21 mouse cellular contexts compared by ENCODE assay signal in genomic region chr10:76992456-76992855, GRCm38 (mm10). TPM values are rescaled to one million over a fixed set of nuclear protein-coding genes. Genes with fewer than 3 reads are reported as not detected.
A peak's percentile ranks its signal among the peaks of the same experiment; 100 is the strongest.
DNase-seq lines count a peak whose midpoint lies in the region; ATAC-seq lines count a peak whose summit lies in the region.
"Had no signal": no experiment of that assay in that cellular context is flagged by ENCODE, and none has a peak within 500 bp of the region (broad histone marks: within the 10 kb centered on the region; RNA-seq: fewer than 3 reads in every experiment).

No protein-coding gene starts in this region.

- intact Hi-C loops in left cerebral cortex, postnatal 36 days (cut with DNase I), result no loop called here

- DNase-seq in CD4-positive, CD25-positive, alpha-beta regulatory T cell, adult 2 months (ENCODE audit: low read depth, low spot score), result peak; percentile 3
- peak; percentile 55 for DNase-seq in ES-CJ7 (ENCODE audit: low read depth, low spot score)
- DNase-seq in R1 (ENCODE audit: low read depth, low spot score), result peak; percentile 66
- no peak for DNase-seq in spleen, postnatal 36 days (ENCODE audit: low spot score in 2 of 2)
- DNase-seq in left cerebral cortex, postnatal 36 days (ENCODE audit: low spot score in 2 of 2), result no peak
- DNase-seq: adrenal gland, postnatal 10 days; adrenal gland, postnatal 36 days; cerebellum, adult 2 months; cerebellum, adult 9-11 months; cerebellum, postnatal 25 days; forebrain, postnatal 0 days; gastrocnemius, adult 2 months; gastrocnemius, postnatal 14 days; heart, adult 18-20 months; heart, postnatal 10 days; heart, postnatal 36 days had no signal

- ATAC-seq in CD4-positive, CD25-positive, alpha-beta regulatory T cell, adult 4 months, result no peak
- ATAC-seq in megakaryocyte progenitor cell, adult 5-6 weeks (replicated peaks; ENCODE audit: poor library complexity), result 0 out of 2 replicates have a peak, but pooled peaks have one; percentile 37
- ATAC-seq: forebrain, embryonic 14.5 days; forebrain, postnatal 0 days; hindbrain, postnatal 0 days had no signal

RNA-seq across cellular contexts. Expression of gene Pcbp3, which starts 30.8 kb away (rescaled TPM):
- 10 to 100 TPM in 1 of 2 experiments, 1 to 10 TPM in 1; 5.3 to 12.6 TPM for polyA plus RNA-seq in CD4-positive, CD25-positive, alpha-beta regulatory T cell, adult 4 months (2017; shearing (Covaris generic))
- total RNA-seq in megakaryocyte progenitor cell, adult 5-6 weeks (2015), result 5.9 and 10.9 TPM in 2 replicates
- total RNA-seq in megakaryocyte progenitor cell, adult 5-6 weeks (2017), result 6.9 and 7.4 TPM in 2 replicates
- 10 to 100 TPM; 67.5 to 68.4 TPM for total RNA-seq in left cerebral cortex, postnatal 36 days (2021)
- total RNA-seq: G1E had no signal
- polyA plus RNA-seq: G1E had no signal

RNA-seq across cellular contexts. Expression of gene Slc19a1, which starts 39.6 kb away (rescaled TPM):
- polyA plus RNA-seq in CD4-positive, CD25-positive, alpha-beta regulatory T cell, adult 4 months (2017; shearing (Covaris generic)), result 10 to 100 TPM; 32.3 to 61.7 TPM
- 23.8 and 25.6 TPM in 2 replicates for total RNA-seq in megakaryocyte progenitor cell, adult 5-6 weeks (2015)
- 22.0 and 26.9 TPM in 2 replicates for total RNA-seq in megakaryocyte progenitor cell, adult 5-6 weeks (2017)
- 10 to 100 TPM; 22.1 to 23.0 TPM for total RNA-seq in left cerebral cortex, postnatal 36 days (2021)

Comparison
In these comparisons a context has a peak if more than half of its experiments do, and no peak if none do; other contexts are left out.
1. DNase-seq: peak in CD4-positive, CD25-positive, alpha-beta regulatory T cell, adult 2 months (single experiment), ES-CJ7 (single experiment) and R1 (single experiment); none in spleen, postnatal 36 days (0 of 2) and left cerebral cortex, postnatal 36 days (0 of 2).
2. RNA of gene Pcbp3, which starts 30.8 kb away (total RNA-seq): 67.5 to 68.4 TPM in left cerebral cortex, postnatal 36 days; 5.9 to 10.9 TPM in megakaryocyte progenitor cell, adult 5-6 weeks; every median in the first group is over 4 times any median in the second.